Mouse (Mus musculus) cerebellum, postnatal 14 days (tissue): Measurements from ENCODE around the gene Tnfrsf19.
A peak's percentile ranks its signal among the peaks of the same experiment; 100 is the strongest.

ENCODE experiments used
- DNase-seq, 2 experiments: peaks; one replicate each; pipeline ENCODE4 v3.0.0; 2021; ENCODE audit warnings: mixed read lengths in 2 of 2

Gene Tnfrsf19

DNA sequence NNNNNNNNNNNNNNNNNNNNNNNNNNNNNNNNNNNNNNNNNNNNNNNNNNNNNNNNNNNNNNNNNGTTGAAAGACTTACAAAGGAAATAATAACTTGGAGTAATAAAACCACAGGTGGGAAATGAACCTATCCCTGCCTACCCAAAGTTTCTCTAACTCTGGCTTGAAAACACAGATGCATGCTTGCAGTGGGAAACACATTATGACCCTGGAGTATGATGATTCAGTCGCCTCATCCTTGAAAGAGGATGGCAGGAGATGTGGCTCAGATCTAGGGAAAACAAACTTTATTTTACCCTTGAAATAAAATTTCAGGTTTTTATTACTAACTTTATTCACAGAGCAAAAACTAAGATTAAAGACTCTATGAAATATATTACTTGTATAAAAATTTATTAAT is 26.4 kb downstream of the Tnfrsf19 start:
- DNase-seq, result no peak

DNA sequence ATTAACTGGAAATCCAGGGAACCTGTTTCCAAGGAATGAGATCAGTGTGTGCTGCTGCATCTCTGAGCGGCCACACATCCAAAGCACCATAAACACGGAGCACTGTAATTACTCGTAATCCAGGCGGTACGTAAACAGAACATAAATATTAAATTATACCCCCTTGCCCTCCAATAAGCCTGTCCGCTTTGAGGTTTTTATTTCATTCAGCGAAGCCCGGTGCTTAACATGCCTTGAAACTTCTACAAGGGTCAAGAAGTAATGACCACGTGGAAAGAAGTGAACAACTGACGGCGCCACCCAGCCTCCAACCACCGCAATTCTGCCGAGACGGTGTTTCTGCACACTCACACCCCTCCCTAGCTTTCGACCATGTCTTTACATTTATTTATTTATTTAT is 31.7 kb downstream of the Tnfrsf19 start:
- DNase-seq, result no peak

DNA sequence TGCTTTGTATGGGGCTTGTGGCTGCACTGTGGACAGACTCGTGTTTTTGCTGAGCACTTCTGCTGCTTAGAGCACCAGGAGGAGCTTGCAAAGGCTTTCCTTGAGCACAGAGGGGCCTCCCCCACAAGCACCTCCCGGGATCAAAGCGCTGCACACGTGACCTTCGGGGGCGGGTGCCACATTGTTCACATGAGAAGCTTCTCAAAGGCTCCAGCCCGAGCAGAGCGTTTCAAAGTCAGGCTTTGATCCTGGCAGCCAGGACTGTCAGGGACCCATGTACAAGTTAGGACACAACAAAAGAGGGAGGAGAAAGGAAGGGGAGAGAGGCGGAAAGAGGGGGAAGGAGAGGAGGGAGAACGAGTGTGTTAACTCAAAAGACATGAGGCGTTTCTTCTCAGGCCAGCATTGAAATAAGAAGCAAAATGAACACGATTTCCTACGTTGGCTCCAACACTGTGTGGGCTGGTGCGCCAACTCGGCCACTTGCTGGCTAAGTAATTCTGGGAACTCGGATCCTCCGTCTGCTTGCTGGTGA is 33.8 kb downstream of the Tnfrsf19 start:
- peak; percentile 52 to 62 for DNase-seq

DNA sequence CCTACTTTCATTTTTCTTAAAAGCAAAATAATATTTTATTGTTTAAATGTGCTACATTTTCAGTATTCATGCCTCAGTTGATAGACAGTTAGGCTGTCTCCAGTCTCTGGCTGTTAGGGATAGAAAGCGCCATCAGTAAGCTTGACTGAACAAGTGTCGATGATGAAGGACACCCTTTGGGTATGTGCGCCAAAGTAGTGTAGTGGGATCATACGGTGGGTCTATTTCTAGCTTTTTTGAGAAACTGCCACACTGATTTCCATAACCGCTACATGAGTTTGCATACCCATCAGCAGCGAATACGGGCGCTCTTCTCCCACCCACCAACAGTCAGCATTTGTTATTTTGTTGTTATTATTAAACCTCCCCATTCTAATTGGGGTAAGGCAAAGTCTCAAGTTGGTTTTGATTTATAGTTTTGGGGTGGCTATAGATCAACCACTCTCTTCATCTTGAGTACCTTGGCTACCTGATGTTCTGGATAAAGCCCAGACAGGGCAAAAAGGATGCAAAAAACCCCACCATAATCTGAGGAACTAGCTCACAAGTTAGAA is 34.6 kb downstream of the Tnfrsf19 start:
- no peak for DNase-seq

DNA sequence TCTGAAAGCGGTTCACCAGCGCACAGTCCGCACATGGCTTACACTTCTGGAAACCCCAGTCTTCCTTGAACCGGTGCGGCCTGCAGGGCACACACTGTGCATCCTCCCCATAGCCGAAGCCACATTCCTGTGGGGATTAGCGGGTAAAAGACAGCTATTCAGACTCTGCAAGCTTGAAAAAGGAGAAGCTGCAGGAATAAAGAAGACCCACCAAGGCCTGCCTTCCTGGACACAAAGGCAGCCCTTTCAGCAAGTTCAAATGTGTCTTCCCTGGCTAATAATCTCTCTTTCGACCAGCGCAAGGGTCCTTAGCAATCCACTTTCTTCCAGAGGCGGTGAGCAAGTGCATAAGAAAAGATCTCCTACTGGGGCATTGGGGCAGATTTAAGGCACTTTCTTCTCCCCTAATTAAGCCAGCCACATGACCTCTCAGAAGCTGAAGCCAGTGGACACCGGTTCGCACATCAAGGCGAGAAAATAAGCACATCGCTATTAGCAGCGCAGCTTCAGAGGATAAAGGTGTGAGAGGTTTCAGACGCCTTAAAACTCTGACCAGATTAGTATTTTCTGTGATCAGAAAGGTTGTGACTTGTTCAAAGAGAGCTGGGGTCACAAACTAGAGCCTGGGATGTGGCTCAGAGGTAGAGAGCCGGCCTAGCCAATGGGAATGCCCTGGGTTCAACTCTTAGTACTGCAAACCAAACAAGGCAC is 41.0 kb downstream of the Tnfrsf19 start:
- no peak for DNase-seq

DNA sequence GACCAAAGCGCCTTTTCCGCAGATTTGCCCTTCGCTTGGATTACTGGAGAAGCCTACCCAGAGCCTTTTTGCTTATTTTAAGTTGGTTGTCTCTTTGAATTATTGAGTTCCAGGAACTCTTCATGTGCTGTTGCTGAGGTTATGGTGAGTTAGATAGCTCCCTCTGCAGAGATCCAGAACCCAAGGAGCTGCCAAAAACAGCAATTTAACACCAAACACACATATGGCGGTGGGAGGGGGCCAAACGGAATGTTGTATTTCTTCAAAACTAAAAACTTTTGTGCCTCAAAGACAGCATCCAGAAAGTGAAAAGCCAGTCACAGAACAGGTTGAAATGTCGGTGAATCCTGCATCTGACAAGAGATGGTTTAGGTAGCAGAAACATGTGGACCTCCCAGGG is 42.6 kb downstream of the Tnfrsf19 start:
- DNase-seq, result no peak

DNA sequence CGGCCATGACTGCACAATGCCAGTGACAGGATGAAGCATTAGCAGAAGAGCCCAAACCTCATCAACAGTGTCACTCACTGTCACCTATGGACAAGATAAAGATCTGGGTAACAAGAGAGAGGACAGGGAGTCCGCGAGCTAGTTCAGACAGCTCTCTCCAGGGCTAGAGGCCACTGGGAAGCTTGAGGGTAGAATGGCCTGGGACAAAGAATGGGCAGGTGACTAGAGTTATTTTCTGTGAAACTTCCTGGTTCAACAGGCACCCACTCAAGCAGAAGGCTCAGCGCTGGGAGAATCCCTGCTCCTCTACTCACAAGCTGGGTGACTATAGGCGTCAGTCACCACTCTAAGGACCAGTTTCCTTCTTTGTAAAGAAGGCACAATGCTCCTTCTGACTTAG is 46.2 kb downstream of the Tnfrsf19 start:
- DNase-seq, result no peak

DNA sequence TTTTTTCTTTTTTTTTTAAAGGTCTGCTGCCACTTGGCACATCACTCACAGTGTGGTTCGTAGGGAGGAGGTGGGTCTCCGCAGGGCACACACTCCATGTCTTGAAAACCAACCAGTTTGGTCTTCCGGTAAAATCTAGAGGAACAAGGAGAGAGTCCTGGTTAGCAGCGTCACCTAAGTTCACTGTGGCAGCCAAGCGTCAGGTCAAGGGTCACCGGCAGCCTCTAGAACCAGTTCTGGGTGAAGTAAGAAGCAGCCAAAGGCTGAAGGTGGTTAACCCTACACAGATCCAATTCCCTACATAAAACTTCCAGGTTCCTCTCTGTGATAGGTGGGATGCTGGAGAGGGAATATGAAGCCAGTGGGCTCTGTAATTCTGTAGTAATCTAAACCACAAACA is 49.7 kb downstream of the Tnfrsf19 start:
- no peak for DNase-seq

DNA sequence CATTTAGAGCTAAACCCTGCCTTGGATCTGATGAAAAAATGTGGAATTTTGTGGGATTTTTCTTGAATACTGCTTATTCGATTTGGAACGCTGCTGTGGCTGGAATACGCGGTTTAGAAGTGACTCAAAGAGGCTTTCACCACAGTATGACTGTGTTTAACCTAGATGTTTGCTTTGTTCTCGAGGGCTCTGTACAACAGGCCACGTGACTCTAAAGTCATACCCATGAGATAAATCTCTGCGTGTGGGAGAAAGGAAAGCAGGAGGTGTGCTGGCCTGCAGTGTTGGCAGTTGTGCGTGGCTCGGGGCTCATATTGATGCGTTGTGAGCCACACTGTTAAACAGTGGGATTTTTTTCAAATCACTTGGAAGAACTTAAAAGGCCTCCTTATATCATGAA is 52.8 kb downstream of the Tnfrsf19 start:
- DNase-seq, result no peak

DNA sequence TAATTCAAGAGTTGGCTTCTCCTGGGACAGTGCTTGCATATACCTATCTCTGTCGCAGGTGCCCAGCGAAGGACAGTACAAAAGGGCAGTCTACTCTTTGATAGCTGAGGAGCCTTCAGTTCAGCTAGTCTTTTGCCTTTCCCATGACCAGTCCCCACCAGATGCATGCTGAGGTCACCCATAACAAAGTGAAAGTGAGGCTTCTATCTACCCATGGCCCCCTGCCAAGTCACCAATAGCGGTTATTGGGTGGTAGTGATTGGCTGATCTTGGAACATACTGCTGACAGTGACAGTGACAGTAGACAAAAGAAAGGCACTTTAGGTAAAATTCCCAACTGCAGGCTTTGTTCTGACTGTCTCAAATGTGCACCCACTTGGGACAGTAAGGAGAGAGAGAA is 53.2 kb downstream of the Tnfrsf19 start:
- no peak for DNase-seq

DNA sequence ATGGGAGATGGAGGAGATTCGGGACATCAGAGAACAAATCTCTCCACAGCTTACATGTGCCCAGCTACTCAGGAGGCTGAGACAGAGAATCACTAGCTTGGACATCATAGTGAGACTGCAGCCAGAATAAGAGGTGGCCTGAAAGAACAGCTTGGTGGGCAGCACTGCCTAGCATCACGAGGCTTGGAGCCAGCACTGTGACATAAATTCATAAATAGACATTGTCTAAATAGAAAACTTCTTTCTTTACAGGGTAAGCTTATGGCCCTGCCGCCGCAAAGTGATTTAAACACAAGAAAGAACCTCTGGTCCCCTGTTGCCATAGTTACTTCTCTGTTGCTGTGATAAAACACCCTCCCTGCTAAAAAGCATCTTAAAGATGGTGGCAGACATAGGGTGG is 54.1 kb downstream of the Tnfrsf19 start:
- DNase-seq, result no peak

DNA sequence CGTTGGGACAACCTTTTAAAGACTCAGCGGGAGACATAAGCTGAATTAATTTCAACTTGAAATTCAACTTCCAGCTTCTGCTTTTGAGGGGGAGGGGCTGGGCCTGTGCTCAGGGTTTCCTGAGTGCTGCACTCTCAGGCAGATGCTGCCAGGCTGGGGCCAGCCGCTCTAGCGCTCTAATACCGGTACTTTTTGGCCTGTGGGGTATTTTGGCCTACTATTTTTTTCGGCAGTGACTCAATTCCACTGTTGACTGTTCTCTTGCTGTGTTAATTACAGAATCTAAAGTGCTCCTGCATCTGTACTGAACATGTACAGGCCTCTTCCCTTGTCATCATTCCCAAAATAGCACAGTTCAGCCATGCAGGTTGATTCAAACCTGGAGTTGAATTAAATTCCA is 58.1 kb downstream of the Tnfrsf19 start:
- no peak for DNase-seq

DNA sequence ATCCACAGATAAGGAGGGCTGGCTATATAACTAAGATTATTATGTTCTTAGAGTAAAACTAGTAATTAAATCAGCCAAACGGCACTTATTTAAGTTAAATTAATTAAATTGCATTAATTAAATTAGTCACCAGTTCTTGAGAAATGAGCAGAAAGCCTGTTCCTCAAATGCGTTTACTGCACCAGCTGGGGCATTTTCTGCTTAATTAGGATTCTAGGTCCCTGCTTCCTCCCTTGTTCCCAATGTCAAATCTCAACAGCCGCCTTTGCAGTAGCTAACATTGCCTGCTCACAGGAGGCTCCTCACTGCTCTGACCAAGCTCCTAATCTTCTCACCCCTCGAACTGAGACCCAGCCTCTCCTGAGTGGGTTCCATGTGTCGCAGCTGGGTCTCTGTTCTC is 59.4 kb downstream of the Tnfrsf19 start:
- DNase-seq, result no peak

DNA sequence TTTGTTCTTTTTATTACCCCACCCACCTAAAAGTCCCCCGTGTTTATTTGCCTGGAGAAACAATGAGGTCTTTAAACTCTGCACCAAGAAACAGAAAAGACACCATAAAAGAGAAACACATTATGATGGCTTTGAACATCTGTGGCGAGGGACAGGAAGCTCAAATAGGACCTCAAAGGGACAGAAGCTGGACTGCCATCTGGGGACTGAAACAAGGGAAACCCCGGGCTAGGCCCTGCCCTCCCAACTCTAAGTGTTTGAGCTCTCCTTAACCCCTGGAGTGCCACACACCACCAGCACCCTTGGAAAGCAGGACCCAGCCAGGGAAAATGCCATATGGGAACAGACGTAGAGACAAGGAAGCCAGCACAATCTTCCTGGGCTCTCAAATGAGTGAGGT is 61.2 kb downstream of the Tnfrsf19 start:
- no peak for DNase-seq

DNA sequence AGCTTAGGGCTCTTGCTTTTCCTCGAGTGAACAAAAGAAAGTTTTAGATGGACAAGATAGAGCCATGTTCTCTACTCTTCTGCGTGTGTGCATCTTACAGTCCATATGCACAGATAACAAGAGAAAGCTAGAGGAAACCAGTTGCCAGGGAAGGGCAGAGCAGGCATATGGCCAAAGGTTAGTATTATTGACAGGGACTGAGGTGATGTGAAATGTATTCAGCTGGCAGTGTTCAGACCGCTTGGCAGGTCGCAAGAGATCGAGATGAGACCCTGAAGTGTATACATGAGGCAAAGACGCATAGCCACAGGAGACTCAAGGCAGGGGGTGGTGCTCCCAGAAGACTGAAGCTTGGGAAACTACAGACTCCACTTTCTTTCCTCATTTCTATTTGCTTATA is 62.0 kb downstream of the Tnfrsf19 start:
- no peak for DNase-seq

DNA sequence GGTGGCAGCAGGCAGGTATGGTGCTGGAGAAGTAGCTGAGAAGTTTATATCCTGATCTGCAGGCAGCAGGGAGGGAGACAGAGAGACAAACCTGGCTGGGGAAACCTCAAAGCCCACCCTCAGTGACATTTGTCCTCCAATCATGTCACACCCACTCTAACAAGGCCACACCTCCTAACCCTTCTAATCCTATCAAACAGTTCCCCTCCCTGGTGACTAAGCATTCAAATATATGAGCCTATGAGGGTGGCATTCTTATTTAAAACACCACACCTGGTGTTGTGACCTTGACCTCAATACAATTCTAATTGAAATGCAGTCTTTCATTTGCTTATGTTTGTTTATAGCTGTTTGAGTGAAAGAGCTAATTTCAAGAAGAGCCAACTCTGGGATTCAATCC is 64.2 kb downstream of the Tnfrsf19 start:
- DNase-seq, result no peak

DNA sequence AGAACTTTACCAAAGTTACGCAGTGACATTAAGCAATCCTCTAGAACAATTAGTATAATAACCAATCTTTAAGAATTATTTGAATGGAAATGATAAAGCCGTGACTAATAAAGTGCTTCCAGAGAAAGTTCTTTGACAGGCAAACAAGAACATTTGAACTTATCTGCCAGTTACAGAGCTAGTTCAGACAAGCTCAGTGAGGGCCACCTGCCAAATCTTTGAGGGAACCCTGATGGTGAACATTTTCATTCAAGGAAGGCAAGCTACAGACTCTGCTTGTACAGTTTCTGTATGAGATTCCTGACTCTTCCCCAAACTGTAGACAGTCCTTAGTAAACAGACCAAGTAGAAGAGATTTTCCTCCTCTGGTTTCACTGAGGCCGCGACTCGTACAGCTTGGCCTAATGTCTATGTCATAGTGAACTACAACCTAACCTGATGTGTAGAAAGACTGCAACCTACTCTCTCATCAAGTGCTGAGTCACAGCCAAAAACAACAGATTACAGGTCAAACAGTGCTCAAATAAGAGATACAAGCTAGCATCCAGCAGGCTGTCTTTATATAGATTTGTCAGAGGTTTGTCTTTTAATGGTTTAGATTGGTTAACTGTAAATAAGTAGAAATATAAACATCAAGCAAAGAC is 65.9 kb downstream of the Tnfrsf19 start:
- peak in 1 of 2 experiments; percentile 16 for DNase-seq

DNA sequence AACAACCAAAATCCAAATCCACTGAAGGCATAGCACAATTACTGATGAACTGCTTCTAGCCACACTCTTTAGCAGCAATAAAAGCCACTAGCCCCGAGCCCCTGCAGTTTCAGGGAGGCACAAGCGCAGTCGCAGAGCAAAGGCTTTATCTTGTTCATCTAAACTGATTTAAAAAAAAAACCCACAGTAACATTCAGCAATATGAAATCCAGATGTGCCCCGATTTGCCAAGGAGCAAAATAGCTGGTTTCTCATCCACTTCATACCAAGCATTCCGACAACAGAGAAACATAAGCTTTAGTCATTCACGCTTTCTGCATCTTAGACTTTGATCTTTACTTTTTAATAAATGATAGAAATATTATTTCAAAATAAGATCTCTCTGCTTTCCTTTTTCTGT is 68.2 kb downstream of the Tnfrsf19 start:
- no peak for DNase-seq

DNA sequence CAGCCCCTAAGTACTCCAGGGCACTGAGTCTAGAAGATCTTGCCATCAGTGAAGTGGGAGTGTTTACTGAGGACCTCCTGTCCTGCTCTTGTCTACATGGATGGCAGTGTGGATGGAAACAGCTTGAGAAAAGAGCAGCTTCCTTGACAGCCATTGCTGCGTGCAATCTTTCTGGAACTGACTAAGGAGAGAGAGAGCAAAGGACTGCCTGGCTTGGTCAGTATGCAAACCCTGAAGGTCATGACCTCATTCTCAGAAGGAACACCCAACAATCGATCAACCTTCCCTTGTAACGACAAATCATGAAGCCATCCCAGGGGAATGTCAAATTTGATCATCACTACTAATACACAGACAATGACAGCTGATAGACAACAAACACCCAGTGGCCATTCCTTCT is 70.1 kb downstream of the Tnfrsf19 start:
- DNase-seq, result no peak

DNA sequence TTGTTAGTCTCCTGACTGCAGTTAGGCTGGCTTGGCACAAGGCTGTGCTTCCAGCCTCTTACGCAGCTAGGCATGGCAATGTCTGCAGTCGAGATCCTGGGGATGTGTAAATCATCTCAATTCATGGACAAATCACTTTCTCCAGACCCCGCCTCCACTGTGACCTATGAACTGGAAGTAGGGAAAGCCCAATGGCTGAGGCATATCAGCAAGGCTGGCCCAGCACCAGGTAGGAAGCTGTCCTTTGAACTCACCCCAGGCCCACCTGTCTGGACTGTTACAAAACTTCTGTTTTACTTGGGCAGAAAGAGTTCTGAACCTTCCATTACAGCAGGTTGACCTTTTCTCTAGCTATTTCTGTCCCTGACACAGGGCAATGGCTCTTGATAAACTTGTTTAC is 70.6 kb downstream of the Tnfrsf19 start:
- DNase-seq, result no peak

DNA sequence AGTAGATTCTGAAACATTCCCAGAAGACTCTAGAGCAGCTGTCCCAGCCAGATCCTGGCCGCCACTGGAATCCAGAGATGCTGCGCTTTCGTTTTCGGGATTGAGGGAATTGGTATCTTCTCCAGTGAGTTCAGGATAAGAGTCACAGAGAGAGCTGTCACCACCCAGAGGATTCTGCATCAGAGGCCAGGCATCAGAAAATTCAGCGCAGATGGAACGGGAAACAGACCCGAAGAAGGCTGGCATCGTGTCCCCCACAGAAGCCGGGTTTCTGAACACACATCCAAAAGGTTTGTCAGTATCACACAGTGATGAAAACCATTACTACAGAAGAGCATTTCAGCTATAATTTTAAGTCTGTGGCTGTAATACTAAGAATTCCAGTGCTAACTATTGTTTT is 75.3 kb downstream of the Tnfrsf19 start:
- DNase-seq, result no peak

DNA sequence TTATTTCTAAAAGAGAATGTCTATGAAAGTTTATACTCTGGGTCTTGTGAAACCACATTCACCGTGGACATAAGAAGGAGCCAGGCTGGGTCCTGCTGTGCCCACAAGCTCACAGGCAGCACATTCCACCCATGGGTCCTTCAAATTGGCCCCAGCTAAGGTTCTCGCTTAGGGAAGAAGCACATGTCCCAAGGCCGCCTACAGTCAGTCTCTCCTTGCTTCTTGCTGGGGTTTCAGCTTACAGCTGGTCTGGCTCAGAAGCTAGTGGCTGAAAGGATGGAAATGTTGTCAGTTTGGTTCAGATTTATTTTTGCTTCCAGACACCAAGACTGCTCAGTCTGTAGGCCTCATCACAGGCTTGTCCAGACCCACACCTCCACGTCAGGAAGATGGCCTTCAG is 80.2 kb downstream of the Tnfrsf19 start:
- DNase-seq, result no peak

DNA sequence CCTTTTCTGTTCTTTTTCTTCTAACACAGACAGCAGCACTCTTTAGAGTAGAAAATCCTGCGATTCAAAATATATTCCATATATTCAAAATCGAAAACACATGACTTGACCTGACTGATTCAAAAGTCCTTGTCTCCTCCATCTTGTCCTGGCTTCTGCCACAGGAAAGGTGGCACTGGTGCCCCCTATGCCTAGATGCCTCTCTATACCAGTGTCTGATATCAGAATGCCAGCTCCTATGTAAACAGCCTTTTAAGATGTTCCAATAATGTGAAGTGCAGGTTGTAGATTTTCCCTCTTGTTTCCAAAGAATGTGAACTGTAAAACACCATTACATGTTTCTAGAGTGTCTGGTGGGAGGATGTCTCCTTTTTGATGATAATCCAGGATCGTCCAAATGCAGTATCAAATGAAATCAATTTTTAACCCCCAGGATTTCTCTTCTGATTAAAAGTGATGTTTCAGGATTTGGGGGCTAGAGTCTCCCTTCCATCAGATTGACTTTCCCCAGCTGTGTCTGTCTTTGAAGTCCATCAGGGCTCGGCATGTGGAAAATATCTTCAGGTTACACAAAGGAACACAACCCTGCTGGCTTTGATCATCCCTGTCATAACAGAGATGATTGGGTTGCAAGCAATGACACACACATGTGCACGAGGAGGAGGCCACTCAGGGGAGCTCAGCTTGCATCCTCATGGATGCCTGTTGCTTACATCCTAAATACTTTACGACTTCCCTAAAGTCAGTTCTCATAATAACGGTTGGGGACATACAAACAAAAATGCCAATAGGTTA is 82.1 kb downstream of the Tnfrsf19 start:
- no peak for DNase-seq
